Mouse (Mus musculus) stomach, postnatal 0 days (tissue): ENCODE results near the gene Ankrd11.

ENCODE experiments used
- CTCF ChIP-seq: IDR thresholded peaks from 2 replicates; pipeline ENCODE4 v1.5.1; 2016; ENCODE audit warnings: antibody characterized with exemption, low read depth, mild to moderate bottlenecking, moderate library complexity
- EP300 ChIP-seq: optimal IDR thresholded peaks from 2 replicates; pipeline ENCODE3; 2016; ENCODE audit warnings: antibody characterized with exemption

DNA sequence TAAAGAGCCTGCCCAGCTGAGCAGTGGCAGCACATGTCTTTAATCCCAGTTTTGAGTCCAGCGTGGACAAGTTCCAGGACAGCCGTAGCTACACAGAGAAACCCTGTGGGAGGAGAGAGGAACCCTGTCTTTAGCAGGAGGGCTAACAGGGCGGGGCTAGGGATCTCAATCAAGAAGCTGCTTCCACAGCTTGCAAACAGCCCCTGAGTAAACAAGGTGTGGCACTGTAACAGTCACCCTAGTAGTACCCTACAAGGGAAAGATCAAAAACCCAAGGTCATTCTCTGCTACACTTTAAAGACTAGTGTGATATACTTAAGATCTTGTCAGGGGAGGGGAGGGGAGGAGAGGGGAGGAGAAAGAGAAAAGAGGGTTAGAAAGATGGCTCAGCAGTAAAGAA, 5.1 kb downstream of the Ankrd11 start:
- TF ChIP-seq CTCF (no peak), EP300 (no peak)
